Mouse (Mus musculus) embryonic facial prominence, embryonic 14.5 days (tissue): ENCODE data around the gene Tubb5. TPM values are rescaled to one million over a fixed set of nuclear protein-coding genes. Genes with fewer than 3 reads are reported as not detected.

Experiments
- ATAC-seq: fragments of 200-750 bp; cut with Nextera tagmentation; 2 replicates; pipeline ENCODE4 v1.8.0; 2017; ENCODE audit warnings: low read depth, moderate number of reproducible peaks, moderate TSS enrichment
- DNase-seq: peaks from one replicate; pipeline ENCODE4 v3.0.0-alpha.2; 2015; ENCODE audit warnings: low spot score
- H3K27ac ChIP-seq: fragments of 300-500 bp; sonication (generic); replicated peaks from 2 replicates; pipeline ENCODE4 v1.5.1; 2014; ENCODE audit warnings: low read depth, mild to moderate bottlenecking, low read length, moderate library complexity
- H3K27me3 ChIP-seq: fragments of 300-500 bp; sonication (generic); replicated peaks from 2 replicates; pipeline ENCODE4 v1.6.1; 2014; ENCODE audit warnings: low read length; ENCODE audit not compliant: control insufficient read depth, insufficient read depth
- H3K36me3 ChIP-seq: fragments of 300-500 bp; sonication (generic); 2 replicates; pipeline ENCODE4 v1.6.1; 2014; ENCODE audit warnings: low read length, mixed read lengths; ENCODE audit not compliant: control insufficient read depth, insufficient read depth
- H3K4me1 ChIP-seq: fragments of 300-500 bp; sonication (generic); 2 replicates; pipeline ENCODE4 v1.6.1; 2014; ENCODE audit warnings: antibody characterized with exemption, low read length; ENCODE audit not compliant: control insufficient read depth, insufficient read depth
- H3K4me2 ChIP-seq: fragments of 300-500 bp; sonication (generic); 2 replicates; pipeline ENCODE4 v1.6.1; 2014; ENCODE audit warnings: low read depth, mild to moderate bottlenecking, low read length, moderate library complexity, mixed read lengths
- H3K4me3 ChIP-seq: fragments of 300-500 bp; sonication (generic); 2 replicates; pipeline ENCODE4 v1.5.1; 2014; ENCODE audit warnings: low read depth, mild to moderate bottlenecking, low read length
- H3K9ac ChIP-seq: fragments of 300-500 bp; sonication (generic); 2 replicates; pipeline ENCODE4 v1.6.1; 2014; ENCODE audit warnings: low read depth, mild to moderate bottlenecking, low read length, moderate library complexity, mixed read lengths
- H3K9me3 ChIP-seq: fragments of 300-500 bp; sonication (generic); 2 replicates; pipeline ENCODE4 v1.6.1; 2016; ENCODE audit warnings: low read length; ENCODE audit not compliant: control insufficient read depth
- WGBS: fragments of 180-500 bp; shearing (Covaris S2); extraction: QIAGEN DNeasy Blood & Tissue Kit; methylation state at CpG from one replicate; pipeline ENCODE4 v1.1.7; 2014; 5-methylcytosine and 5-hydroxymethylcytosine counted together
- polyA plus RNA-seq: library from polyadenylated mRNA; unstranded; fragments of >200 nt; fragmentation: Nextera tagmentation; extraction: Ambion mirVana; gene quantifications from 2 replicates; pipeline ENCODE4 v1.2.1, GENCODE M21; 2014

Tubb5 gene
- polyA plus RNA-seq, 1 experiment from 2014 or later: 736 TPM

- WGBS: 7% methylated on average over 24 of the region's 24 CpGs
These were observed 1.7 kb downstream of the Tubb5 start for GRCm38 (mm10) chr17:35836178-35836965.

GRCm38 (mm10) chr17:35835424-35836140 is 2.5 kb downstream of the Tubb5 start:
- no peaks in the 10 kb centered on the region for H3K9me3 ChIP-seq
- 75% methylated on average over 26 of the region's 26 CpGs for WGBS
- H3K27me3 ChIP-seq: no peaks in the 10 kb centered on the region
- no peak for ATAC-seq
- peak overlapping the region; percentile 94; the same call in 1 of the 2 replicates for H3K9ac ChIP-seq
- peak overlapping the region; percentile 97; the same call in 1 of the 2 replicates for H3K27ac ChIP-seq
- peaks cover 22% of the 10 kb centered on the region for H3K4me1 ChIP-seq
- H3K36me3 ChIP-seq: peaks cover 55% of the 10 kb centered on the region
- DNase-seq: no peak
- peak overlapping the region; percentile 92 for H3K4me2 ChIP-seq
- H3K4me3 ChIP-seq: peak overlapping the region; percentile 85

More at GRCm38 (mm10) chr17:35836178-35836965, 1.7 kb downstream of the Tubb5 start:
- Histone ChIP-seq H3K36me3 (peaks cover 52% of the 10 kb centered on the region), H3K27ac (peak overlapping the region; percentile 97), H3K4me2 (peak overlapping the region; percentile 92), H3K9me3 (no peaks in the 10 kb centered on the region), H3K9ac (peak overlapping the region; percentile 94), H3K27me3 (no peaks in the 10 kb centered on the region), H3K4me1 (peaks cover 22% of the 10 kb centered on the region), H3K4me3 (peak overlapping the region; percentile 85)
- no peak for ATAC-seq
- DNase-seq: peak; percentile 93

GRCm38 (mm10) chr17:35834696-35835422 is 3.2 kb downstream of the Tubb5 start:
- no peak for ATAC-seq
- Histone ChIP-seq H3K9ac (peak overlapping the region; percentile 94), H3K36me3 (peaks cover 55% of the 10 kb centered on the region), H3K4me3 (peak overlapping the region; percentile 85), H3K27me3 (no peaks in the 10 kb centered on the region), H3K4me1 (peaks cover 21% of the 10 kb centered on the region), H3K9me3 (no peaks in the 10 kb centered on the region), H3K27ac (no peak overlapping the region), H3K4me2 (peak overlapping the region; percentile 92)
- 68% methylated on average over 26 of the region's 26 CpGs for WGBS
- DNase-seq: no peak

- no peak for ATAC-seq
- Histone ChIP-seq H3K4me1 (peaks cover 13% of the 10 kb centered on the region; the same call in 1 of the 2 replicates), H3K4me3 (no peak overlapping the region; the same call in 1 of the 2 replicates), H3K9ac (peak overlapping the region; percentile 20; the same call in 1 of the 2 replicates), H3K36me3 (peaks cover 55% of the 10 kb centered on the region), H3K27me3 (no peaks in the 10 kb centered on the region), H3K9me3 (no peaks in the 10 kb centered on the region), H3K27ac (no peak overlapping the region; the same call in 1 of the 2 replicates), H3K4me2 (peak overlapping the region; percentile 92)
- 54% methylated on average over 5 of the region's 5 CpGs for WGBS
- no peak for DNase-seq
These were observed 4.2 kb downstream of the Tubb5 start for GRCm38 (mm10) chr17:35833894-35834293.

DNA sequence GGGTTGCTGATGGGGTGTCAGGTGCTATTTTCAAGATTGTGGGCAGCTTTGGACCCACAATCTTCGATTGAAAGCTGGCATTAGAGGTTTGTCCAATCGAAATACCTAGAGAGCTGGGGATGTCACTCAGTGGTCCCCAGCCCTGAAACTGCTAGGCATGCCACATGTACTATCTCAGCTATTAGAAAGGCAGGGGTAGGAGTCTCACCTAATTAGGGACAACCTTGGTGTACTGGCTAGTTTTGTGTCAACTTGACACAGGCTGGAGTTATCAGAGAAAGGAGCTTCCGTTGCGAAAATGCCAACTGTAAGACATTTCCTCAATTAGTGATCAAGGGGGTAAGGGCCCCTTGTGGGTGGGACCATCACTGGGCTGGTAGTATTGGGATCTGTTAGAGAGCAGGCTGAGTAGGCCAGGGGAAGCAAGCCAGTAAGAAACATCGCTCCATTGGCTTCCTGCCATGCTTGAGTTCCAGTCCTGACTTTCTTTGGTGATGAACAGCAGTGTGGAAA is 4.8 kb downstream of the Tubb5 start:
- H3K4me2 ChIP-seq: no peak overlapping the region
- H3K9me3 ChIP-seq: no peaks in the 10 kb centered on the region
- H3K4me3 ChIP-seq: no peak overlapping the region
- no peak for ATAC-seq
- H3K36me3 ChIP-seq: peaks cover 55% of the 10 kb centered on the region
- 17% methylated on average over 5 of the region's 5 CpGs for WGBS
- no peak for DNase-seq
- H3K4me1 ChIP-seq: peaks cover 13% of the 10 kb centered on the region; the same call in 1 of the 2 replicates
- H3K9ac ChIP-seq: no peak overlapping the region
- H3K27ac ChIP-seq: no peak overlapping the region
- H3K27me3 ChIP-seq: no peaks in the 10 kb centered on the region

DNA sequence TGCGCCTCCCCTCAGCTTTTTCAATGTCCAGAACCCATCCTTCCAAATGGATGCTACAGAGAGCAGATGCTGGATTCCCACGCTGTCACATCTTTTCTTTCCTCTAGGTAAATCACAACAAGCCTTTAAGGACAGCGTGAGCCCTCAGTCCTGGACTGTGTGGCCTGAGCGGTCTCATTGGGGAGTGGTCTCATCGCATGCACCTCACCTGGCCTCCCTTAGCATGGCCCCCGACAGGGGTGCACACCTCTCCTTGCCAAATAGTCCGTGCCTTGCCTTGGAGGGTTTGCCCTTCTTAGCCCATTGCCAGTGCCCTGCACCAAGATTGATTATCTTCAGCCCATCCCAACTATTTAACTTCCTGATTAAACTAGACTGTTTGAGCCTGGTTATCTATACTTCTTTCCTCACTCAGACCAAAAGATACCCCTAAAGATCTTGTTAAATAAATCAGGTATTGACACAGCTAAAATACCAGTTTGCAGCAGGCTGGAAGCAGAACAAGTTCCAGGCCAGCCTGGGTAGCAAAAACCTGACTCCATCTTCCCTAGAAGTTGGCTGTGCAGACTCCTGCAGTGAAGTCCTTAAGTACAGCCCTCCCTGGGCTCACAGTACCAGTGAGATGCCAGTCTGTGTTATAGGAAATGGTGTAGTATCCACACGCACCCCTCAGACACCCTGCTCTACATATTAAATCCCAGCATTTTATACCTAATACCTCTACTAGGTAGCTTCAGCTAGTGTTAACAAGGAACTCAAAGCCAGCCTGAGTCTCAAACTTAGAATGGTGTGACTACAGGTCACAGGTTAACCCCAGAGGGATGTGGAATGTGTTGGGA is 5.5 kb downstream of the Tubb5 start:
- Histone ChIP-seq H3K4me1 (peaks cover 13% of the 10 kb centered on the region; the same call in 1 of the 2 replicates), H3K9ac (no peak overlapping the region), H3K27me3 (no peaks in the 10 kb centered on the region), H3K27ac (no peak overlapping the region), H3K4me2 (no peak overlapping the region), H3K9me3 (no peaks in the 10 kb centered on the region), H3K36me3 (peaks cover 57% of the 10 kb centered on the region), H3K4me3 (no peak overlapping the region)
- WGBS: 60% methylated on average over 8 of the region's 8 CpGs
- DNase-seq (no peak), ATAC-seq (no peak)

DNA sequence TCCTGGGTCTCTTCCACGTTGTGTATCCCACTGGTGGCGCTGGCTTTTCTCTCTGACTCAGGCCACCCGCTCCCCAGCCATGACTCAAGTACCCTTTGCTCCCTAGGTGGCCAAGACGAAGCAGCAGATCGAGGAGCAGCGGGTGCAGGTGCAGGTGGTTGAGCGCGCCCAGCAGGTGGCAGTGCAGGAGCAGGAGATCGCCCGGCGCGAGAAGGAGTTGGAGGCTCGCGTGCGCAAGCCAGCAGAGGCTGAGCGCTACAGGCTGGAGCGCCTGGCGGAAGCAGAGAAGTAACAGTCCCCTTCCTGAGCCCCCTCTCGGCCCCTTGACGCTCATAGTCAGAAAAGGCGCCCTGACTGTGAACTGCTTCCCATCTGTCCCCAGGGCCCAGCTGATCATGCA is 8.4 kb downstream of the Tubb5 start:
- Histone ChIP-seq H3K27ac (no peak overlapping the region), H3K4me3 (no peak overlapping the region; the same call in 1 of the 2 replicates), H3K27me3 (no peaks in the 10 kb centered on the region), H3K9me3 (no peaks in the 10 kb centered on the region), H3K36me3 (peaks cover 52% of the 10 kb centered on the region), H3K4me2 (peak overlapping the region; percentile 40), H3K9ac (peak overlapping the region; percentile 47; the same call in 1 of the 2 replicates), H3K4me1 (peaks cover 2% of the 10 kb centered on the region; the same call in 1 of the 2 replicates)
- WGBS: 3% methylated on average over 21 of the region's 21 CpGs
- DNase-seq (peak; percentile 92), ATAC-seq (peak; percentile 75)
